Mouse (Mus musculus): Measurements from ENCODE around the gene Ctbp1.

The Ctbp1 gene

GRCm38 (mm10) chr5:33206328-33206727 lies 68.5 kb downstream of the Ctbp1 start:
- DNase-seq, result no peak

GRCm38 (mm10) chr5:33204284-33204683 lies 70.5 kb downstream of the Ctbp1 start:
- no peak for DNase-seq

- peak; percentile 85 for DNase-seq
Observed at GRCm38 (mm10) chr5:33203691-33204242, 71.0 kb downstream of the Ctbp1 start.

- DNase-seq, result no peak
Observed at GRCm38 (mm10) chr5:33203171-33203565, 71.6 kb downstream of the Ctbp1 start.

GRCm38 (mm10) chr5:33202516-33203170 lies 72.2 kb downstream of the Ctbp1 start:
- DNase-seq, result no peak

GRCm38 (mm10) chr5:33201697-33202096 lies 73.1 kb downstream of the Ctbp1 start:
- DNase-seq, result no peak

GRCm38 (mm10) chr5:33200071-33200470 lies 74.7 kb downstream of the Ctbp1 start:
- no peak for DNase-seq
